Mouse (Mus musculus) left cerebral cortex, adult 8-10 months (tissue): Measurements from ENCODE around the gene Gm45233. TPM values are rescaled to one million over a fixed set of nuclear protein-coding genes. Genes with fewer than 3 reads are reported as not detected.
A peak's percentile ranks its signal among the peaks of the same experiment; 100 is the strongest.

Experiments used
- DNase-seq, 2 experiments: peaks; one replicate each; pipeline ENCODE4 v3.0.0; 2022; ENCODE audit warnings: low spot score in 2 of 2
- total RNA-seq, 4 experiments: library from RNA; stranded (reverse); gene quantifications; 2 replicates each; pipeline ENCODE4 v1.2.4; 2022

The Gm45233 gene
- total RNA-seq, 4 experiments from 2014 or later, result 0.64 to 2.2 TPM; not detected in 2

- no peak for DNase-seq
These were observed 4.3 kb downstream of the Gm45233 start for GRCm38 (mm10) chr7:43448246-43448645.

- no peak for DNase-seq
These were observed 5.9 kb downstream of the Gm45233 start for GRCm38 (mm10) chr7:43449811-43450210.

GRCm38 (mm10) chr7:43451726-43452125 lies 7.8 kb downstream of the Gm45233 start:
- no peak for DNase-seq

- DNase-seq, result no peak
These were observed 8.7 kb downstream of the Gm45233 start for GRCm38 (mm10) chr7:43452609-43453008.

GRCm38 (mm10) chr7:43453599-43454355 lies 9.8 kb downstream of the Gm45233 start:
- DNase-seq, result no peak

GRCm38 (mm10) chr7:43454371-43454770 lies 10.4 kb downstream of the Gm45233 start:
- no peak for DNase-seq

GRCm38 (mm10) chr7:43462851-43463250 lies 18.9 kb downstream of the Gm45233 start, which contains the start of gene Vsig10l:
TSS of gene Vsig10l (plus strand) at chr7:43463151.
- DNase-seq, result no peak

- no peak for DNase-seq
These were observed 20.0 kb downstream of the Gm45233 start for GRCm38 (mm10) chr7:43463976-43464375.

- DNase-seq, result no peak
These were observed 21.0 kb downstream of the Gm45233 start for GRCm38 (mm10) chr7:43464864-43465343.

- DNase-seq, result peak in 1 of 2 experiments; percentile 78
These were observed 21.6 kb downstream of the Gm45233 start for GRCm38 (mm10) chr7:43465344-43466098.

GRCm38 (mm10) chr7:43466099-43466694 lies 22.3 kb downstream of the Gm45233 start:
- peak; percentile 56 to 61 for DNase-seq

GRCm38 (mm10) chr7:43470373-43470772 lies 26.4 kb downstream of the Gm45233 start:
- no peak for DNase-seq

- no peak for DNase-seq
These were observed 31.8 kb downstream of the Gm45233 start for GRCm38 (mm10) chr7:43475706-43476105.

GRCm38 (mm10) chr7:43476376-43476775 lies 32.4 kb downstream of the Gm45233 start:
- no peak for DNase-seq

- peak in 1 of 2 experiments; percentile 83 for DNase-seq
These were observed 37.3 kb downstream of the Gm45233 start for GRCm38 (mm10) chr7:43481191-43481590.

GRCm38 (mm10) chr7:43482090-43482716 lies 38.3 kb downstream of the Gm45233 start:
- DNase-seq, result no peak

GRCm38 (mm10) chr7:43483236-43483635 lies 39.3 kb downstream of the Gm45233 start:
- no peak for DNase-seq

GRCm38 (mm10) chr7:43488646-43489045 lies 44.7 kb downstream of the Gm45233 start:
- DNase-seq, result peak in 1 of 2 experiments; percentile 64

GRCm38 (mm10) chr7:43489631-43490125 lies 45.8 kb downstream of the Gm45233 start, which contains the start of gene Iglon5:
TSS of gene Iglon5 (minus strand) at chr7:43490075.
- DNase-seq, result no peak

- peak; percentile 61 to 83 for DNase-seq
These were observed 46.3 kb downstream of the Gm45233 start for GRCm38 (mm10) chr7:43490182-43490584.

- DNase-seq, result no peak
These were observed 46.9 kb downstream of the Gm45233 start for GRCm38 (mm10) chr7:43490861-43491260.
